Mouse (Mus musculus): ENCODE data around the gene Cdc25b.

Gene Cdc25b

DNA sequence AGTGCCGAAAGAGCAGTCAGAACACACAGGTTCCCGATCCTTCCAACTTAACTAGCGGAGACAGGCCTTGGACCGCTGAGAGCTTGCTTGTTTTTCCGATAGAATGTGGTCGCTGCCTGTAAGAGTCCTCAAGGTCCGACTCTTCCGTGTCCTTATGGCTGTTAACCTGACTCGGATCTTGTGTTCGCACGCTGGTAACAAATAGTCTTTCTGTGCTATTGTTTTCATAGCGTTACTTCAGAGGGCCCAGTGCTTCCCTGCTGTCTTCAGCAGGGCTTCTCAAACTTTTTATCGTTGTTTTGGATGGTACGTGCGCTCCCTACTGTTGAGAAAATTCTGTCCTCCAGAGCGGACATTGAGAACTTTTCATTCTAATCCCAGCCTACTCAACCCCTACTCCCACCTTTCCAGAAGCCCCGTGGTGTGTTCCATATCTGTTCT, 26.1 kb upstream of the Cdc25b start:
- no peak for DNase-seq

DNA sequence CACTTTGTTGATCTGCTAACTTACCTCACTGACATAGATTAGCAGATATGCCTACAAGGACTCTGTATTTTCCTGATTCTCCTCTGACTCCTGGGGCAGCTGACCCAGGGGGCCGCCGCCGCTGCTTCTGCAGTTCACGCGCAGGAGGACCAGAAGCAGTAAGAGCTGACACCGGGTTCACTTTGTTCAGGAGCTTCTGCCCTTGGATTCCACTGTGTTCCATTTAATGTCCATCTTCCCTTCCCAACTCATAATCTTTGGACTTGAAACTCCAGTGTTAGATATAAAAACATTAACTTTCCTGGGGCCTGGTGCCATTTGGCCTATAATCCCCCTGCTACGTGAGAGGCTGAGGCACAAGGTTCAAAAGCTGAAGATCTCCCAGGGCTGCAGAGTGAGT, 22.8 kb upstream of the Cdc25b start:
- no peak for DNase-seq

DNA sequence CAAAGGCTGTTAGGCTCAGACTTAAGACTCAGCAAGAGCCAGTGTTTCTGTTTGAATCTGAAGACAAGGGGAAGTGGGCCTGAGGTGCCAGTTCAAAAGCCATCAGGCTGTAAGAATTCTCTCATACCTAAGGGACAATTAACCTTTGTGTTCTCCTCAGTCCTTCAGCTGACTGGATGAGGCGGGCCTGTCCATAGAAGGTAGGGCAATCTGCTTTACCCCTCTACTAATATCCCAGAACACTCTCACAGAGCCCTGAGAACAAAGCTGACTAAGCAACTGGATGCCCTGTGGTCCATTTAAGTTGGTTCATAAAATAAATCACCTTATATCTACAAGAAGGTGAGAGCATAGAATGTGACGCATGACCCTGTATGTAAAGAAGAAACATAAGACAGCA, 20.6 kb upstream of the Cdc25b start:
- no peak for DNase-seq

DNA sequence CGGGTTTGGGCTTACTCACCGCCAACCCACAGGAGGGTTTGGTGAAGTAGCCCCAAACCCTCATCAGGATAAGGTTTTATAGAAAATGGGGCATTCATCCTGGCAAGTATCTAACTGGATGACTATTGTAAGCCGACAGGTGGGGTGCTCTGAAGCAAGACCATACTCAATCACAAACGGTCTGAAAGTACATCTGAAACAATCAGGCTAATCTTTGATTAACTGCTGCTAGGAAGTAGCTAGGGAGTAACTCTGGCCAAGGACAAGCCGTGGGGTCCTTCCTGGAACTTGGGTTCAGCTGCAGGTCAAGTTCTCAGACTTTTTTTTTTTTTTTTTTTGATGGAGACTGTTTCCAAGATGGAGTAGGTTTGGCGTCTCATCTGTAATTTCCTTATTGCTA, 18.8 kb upstream of the Cdc25b start:
- DNase-seq = no peak

DNA sequence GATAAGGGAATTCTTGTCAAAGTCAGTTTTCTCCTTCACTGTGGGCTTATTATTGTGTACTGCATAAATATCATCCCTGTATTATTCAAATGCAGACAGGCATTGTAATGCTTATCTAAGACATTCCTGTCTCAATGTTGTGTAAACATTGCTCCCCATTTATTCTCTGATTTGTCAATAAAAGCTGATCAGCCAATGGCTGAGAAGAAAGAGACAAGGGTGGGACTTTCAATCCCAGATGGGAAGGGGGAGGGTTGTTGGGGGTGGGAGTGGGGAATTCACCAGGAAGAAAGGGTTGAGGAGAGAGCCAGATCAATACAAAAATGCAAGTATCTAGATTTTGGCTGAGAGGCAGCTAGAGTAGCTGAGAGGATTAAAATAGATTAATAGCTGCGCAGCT, 17.8 kb upstream of the Cdc25b start:
- no peak for DNase-seq

DNA sequence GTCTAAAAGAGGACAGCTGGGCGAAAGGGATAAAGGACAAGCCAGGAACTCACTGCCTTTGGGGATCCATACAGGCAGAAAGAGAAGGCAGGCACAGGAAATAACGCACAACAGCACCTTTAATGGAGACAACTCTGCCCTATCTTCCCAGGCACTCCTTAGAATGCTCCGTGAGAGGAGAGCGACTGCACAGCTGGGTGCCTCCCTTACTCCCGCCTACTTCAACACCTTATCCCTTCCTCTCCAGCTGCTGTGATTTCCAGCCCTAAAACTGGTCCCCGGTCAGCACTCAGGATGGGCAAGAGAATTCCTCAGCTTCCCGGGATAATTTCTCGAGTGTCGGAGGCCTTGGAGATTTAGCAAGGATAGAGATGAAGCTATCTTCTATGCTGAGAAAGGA, 15.8 kb upstream of the Cdc25b start:
- no peak for DNase-seq

DNA sequence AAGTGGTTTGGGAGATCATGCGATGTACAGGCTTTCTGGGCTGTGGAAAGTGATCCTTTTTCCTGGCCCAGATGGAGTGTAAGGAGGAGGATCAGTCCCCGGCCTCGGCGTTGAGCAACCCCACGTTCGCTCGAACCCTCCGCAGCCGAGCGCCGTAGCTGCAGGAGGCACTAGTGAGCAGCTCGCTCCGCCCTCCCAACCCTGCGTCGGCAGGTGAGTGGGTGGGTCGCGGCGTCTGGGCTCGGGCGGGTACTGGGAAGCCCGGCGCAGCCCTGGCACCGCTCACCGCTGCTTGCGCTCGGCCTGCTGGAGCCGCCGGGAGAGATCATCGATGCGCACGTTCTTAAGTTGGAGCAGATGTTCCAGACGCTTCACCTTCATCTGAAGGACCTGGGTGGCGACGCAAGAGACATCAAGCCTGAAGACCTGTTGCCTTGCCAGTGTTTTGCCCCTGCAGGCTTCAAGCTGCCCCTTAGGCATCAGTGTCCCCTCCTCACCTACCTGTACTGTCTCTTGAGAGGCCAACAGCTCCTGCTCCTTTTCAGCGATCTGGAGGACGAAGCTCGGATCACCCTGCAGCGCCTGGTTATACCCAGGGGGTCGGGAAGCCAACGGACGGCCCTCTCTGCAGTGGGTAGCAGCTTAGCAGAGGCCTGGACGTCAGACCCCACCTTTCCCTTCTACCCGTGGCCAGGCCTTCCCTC, 15.2 kb upstream of the Cdc25b start:
- peak; percentile 69 to 72 for DNase-seq

DNA sequence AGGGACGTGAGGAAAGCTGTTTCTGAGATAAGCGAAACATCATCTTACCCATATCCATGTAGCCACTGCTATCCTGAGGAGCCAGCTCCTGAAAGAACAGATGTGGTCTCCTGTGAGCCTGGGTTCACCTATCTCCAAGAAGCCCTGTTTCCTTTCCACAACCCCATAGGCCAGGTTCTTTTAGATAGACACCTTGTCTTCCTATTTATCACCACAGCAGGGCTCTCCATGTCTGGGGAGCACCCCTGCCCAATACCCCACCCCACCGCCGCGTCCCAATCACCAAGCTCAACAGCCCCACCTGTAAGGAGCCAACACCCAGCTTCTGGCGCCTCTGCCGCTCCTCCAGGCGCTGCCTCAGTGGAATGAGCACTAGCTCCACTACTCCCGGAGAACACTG, 14.4 kb upstream of the Cdc25b start:
- no peak for DNase-seq

DNA sequence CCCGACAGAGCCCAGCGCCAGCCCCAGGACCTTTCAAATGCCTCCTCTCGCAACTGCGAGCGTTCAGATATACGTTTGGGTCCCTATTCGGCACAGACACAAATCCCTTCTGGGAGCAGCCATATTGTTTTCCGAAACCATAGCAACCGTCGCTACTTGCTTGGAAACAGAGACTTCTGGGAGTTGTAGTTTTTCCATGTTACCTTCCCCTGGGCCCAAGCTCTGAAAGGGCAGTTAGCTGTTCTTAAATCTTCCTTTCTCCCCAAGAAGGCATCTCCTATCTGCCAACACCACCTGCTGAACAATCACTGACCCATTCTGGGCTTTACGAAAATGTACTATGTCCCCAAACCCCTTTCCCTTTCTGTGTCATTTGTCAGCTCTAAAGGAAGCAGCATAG, 12.0 kb upstream of the Cdc25b start:
- DNase-seq = peak; percentile 23 to 41

DNA sequence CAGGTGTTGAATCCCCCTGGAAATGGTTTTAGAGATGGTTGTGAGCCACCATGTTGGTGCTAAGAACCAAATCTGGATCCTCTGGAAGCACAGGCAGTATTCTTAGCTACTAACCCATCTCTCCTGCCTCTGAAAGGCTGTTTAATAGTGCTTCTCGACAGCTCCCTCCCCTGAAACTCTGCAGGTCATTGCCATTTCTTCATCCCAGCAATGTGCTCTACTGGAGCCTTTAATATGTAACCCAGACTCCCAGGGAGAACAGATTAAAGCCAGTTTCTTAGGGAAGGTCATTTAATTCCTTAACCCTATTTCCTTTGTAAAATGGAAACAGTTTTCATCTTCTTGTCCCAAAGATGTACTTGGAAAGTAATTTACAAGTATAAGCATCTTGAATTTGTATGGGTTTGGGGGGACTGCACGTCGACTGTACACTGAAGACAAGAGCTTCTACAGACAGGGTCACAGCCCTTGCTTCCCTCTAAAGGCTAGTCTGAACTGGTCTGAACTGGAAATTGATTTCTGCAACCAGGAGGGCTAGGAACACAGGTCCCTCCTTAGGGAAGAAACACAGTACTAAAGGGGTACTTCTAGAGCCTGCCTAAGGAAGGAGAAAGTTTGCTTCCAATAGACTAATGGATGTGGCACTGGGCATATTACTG, 11.3 kb upstream of the Cdc25b start:
- DNase-seq = no peak

DNA sequence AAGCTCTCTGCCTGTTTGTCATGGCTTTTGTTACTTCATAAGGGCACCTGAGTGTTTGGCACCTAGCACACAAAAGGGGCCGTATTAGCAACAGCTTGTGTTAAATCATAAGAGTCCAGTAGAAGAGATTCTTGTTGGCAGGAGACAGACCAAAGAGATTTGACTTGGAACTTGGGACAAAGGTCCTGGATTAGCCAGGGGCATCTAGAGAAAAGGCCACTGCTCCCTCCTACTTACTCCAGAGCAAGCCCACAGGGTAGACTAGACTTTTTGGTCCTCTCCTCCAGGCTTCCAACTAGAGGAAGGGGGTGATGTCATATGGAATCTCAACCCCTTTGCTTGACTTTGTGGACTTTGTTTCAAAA, 10.8 kb upstream of the Cdc25b start:
- no peak for DNase-seq

DNA sequence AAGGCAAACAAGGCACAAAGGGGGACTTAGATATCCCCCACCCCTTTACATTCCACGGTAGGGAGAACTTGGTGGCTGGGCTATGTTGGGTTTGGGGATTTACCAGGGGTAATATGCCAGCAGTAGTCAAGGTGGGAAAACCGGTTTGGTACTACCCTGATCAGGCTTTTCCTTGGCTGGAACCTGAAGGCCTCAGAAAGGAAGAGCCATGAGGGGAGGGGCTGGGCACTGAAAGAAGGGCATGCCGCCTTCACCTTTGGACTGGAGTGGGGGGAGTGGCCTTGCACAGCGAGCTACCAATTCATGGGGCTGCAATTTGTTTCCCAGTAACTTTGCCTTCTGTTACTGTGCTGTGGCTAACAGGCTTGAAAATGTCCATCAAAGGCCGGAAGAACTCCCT, 10.3 kb upstream of the Cdc25b start:
- DNase-seq = no peak

DNA sequence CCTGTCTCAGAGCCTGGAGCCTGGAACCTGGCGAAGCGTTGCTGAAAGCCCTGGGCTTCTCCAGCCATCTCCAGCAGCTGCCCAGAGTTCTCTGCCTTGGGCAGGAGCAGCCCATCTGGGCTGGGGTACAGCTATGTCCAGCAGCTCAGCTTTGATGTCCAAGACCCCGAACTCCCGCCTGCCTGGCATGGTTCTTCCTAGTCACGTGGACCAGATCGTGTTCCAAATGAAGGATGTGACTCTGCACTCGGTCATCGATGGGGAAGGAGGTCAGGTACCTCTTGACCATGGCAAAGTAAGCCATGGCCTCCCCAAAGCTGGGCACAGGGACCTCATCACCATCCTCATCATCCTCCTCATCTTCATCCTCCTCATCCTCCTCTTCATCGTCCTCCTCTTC, 8.8 kb upstream of the Cdc25b start:
- no peak for DNase-seq

DNA sequence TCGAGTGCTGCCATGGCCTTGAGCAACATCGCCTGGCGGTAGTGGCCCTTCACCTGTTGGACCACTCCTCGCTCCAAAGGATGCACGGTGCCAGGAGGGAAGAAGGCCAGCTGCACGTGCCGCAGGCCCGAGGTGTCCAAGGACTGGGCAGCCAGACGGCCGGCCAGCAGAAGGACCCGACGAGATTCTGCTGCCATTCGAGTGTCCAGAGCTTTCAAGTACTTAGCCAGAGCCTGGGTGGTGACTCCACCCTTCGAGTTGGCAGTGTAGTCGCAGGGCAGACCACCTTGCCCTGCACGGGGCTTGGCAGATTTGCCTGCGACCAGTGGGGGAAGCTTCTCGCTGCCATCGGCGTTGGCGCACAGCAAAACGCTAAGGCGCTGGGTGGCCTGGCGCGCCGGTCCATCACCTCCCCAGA, 7.9 kb upstream of the Cdc25b start:
- DNase-seq = no peak

DNA sequence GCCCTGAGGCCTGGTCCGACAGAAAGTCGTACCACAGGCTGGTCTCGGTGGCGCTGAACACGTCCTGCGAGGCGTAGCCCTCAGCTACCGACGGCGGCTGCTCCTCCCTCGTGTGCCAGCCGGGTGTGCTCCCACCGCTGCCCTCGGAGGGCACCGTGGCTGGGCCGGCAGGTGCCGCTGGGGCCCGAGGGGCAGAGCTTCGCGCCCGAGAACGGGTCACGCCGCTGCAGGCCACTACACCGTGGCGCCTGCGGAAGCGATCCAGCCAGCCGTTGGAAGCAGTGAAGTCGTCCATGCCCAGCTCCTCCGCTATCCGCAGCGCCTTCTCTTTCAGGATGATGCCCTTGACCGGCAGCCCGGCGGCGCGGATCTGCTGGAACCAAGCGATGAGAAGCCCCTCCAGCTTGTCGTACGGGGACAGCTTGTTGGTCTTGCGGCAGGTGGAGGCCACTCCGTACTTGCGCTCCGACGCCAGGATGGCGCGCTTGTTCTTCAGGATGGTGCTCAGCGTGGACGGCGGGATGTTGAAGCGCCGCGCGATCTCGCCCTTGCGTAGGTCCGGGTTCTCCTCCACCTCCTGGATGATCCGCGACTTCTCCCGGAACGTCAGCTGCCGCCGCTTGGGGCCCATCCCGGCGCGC, 7.4 kb upstream of the Cdc25b start:
- DNase-seq = peak; percentile 45 to 58

DNA sequence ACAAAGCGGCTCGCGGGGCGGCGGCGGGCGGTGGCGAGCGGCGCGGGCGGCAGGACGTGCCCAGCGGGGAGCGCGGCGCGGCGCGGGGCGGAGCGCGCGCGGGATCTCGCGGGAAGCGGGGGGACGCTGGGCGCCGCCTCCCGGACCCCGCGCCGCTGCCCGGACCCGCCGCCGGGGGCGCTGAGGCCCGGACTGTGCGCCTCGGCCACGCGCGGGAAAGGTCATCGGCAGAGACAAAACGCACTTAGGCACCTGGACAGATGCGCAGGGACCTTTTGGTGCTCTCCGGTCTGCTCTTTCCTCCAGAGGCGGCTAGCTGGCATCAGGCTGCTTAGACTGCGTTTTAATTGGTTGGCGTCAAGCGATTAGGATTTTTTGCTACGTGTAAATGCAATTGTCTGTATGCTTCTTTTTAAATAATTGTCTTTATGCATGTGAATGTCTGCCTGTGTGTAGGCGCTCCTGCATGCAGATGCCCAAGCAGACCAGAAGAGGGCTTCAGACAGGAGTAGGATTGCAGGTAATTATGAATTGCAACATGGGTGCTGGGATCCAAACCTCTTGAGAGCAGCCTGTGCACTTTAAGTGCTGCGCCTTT, 6.7 kb upstream of the Cdc25b start, which contains the start of gene Cenpb:
Gene Cenpb (minus strand): TSS at position 78 of the 598 bp plus-strand sequence.
- peak; percentile 72 to 78 for DNase-seq

DNA sequence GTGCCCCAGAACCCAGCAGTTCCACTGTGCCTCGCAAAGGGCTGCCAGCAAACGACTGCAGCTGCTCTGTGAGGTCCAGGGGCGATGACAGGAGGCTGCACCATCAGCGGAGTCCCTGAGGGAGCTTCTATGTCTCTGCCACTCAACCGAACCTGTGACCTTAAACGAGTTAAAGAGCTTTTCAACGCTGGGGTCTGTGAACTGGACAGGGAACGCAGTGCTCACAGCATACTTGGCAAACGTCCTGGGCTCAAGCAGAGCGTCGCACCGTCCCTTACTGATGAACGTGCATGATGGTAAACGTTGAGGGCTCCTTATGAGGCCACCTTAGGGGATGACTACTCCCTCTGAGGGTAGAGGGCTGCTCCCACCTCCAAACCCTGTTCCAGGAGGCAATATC, 406 bp upstream of the Cdc25b start:
- no peak for DNase-seq

DNA sequence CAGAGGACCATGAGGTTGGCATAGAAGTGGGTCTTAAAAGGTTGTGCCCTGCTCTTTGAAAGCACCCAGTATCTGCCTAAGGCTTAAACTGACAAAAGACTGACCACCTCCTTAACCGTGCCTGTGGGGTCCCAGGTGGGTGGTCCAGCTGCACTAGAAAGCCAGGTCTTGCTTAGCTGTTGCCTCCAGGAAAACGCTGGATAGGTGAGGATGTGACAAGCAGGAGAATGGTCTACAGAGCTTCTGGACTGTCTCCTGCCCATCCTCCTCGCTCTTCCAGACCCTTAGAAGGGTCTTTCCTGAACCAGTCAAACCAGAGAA, 813 bp downstream of the Cdc25b start:
- DNase-seq = no peak

DNA sequence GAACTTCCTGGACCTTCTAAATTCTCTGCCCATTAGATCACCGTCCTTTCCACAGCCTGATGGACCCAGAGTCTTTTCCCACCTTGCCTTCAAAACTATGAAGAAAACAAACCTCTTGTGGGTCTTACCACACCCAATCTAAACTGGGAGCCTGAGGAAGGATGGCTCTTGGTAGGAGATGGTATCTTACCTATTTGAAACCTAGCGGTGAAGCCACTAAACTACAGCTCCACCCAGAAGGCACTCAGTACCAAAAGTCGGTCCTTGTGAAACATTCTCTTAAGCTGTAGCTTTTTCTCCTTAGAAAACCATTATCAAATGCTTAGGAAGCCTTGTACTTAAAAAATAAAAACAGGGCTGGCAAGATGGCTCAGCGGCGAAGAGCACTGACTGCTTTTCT, 1.6 kb downstream of the Cdc25b start:
- DNase-seq = no peak

DNA sequence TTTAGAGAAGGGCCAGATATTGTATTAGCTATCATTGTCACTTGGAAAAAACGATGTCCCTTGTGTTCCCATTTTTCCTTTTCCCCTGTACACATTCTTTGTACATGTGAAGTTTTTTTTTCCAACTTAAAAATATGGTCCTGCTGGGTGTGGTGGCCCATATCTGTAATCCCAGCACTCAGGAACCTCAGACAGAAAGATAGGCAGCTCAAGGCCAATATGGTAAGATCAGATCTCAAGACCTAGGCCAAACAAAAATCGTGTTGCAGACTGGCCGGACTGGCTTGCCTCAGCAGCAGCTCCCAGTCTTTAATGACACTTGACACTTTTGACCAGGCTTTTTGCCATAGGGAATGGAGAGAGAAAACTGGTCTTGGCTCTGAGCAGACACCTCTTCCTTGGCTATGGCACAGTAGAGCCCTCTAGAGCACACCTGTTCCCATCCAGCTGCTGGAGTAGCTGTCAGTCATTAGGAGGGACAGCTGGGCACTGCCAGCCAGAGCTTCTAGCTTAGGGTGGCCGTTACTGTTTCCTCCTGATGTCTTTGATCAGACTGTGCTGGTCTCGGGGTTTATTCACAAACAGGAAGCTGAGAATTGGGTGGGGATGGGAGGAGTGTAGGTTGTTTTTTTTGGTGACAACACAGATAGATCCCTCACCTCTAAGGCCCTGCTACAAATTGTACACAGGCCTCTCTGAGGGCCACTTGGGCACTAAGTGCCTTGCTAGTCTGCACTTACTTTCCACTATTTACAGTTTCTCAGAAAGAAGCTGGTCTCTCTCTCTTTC, 3.0 kb downstream of the Cdc25b start:
- DNase-seq = peak in 1 of 2 experiments; percentile 24

DNA sequence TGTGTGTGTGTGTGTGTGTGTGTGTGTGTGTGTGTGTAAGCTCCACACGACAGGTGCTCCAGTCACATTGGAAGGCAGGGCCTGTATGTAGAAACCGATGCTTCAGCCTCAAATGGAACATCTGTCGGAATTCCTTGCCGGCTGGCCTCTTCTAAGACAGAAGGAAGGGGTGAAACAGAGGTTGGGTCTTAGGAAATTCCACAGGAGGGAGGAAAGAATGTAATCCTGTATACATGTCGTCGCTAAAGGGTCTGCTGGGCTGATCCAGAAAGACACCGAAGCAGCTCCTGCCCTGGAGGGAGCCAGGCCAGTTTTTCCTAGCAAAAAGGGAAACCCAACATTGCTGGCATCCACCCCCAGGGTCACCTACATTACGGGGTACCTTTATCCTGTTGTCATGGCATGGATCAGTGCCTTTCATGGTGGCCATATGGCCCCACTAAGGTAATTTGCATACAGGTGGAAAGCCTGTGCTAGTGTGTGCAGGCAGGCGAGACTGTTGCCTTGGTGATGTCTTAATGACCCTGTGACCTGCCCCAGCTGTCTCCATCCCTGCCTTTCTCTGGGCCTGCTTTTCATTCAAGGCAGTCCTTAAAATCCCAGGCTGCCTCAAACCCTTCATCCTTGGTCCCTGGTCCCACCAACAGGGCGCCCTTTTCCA, 3.7 kb downstream of the Cdc25b start:
- peak in 1 of 2 experiments; percentile 13 for DNase-seq

DNA sequence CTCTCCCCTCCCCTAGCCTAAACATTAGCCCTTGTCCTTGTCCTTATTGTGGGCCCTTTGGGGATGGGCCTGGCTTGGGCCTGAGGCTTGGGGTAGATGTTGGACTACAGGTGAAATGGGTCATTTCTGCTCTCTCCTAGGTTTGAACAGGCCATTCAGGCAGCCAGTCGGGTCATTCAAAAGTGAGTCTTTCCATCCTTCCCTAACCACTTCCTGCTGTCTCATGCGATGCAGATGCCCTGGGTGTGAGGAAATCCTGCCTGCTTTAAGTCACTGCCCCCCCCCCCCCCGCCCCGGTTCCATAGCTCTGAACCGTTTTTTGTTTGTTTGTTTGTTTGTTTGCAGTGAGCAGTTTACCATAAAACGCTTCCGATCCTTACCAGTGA, 4.2 kb downstream of the Cdc25b start:
- peak in 1 of 2 experiments; percentile 12 for DNase-seq

Data from thymus, postnatal 36 days (tissue).